Mouse (Mus musculus) ES-E14 (cell line): ENCODE data around the gene Tmem247. TPM values are rescaled to one million over a fixed set of nuclear protein-coding genes. Genes with fewer than 3 reads are reported as not detected.

Experiments
- DNase-seq: peaks from one replicate; pipeline ENCODE4 v3.0.0-alpha.2; 2013; ENCODE audit warnings: low read depth, low spot score
- H3K27ac ChIP-seq: 2 replicates; pipeline ENCODE4 v1.5.1; 2012; ENCODE audit warnings: low read depth, mild to moderate bottlenecking, low read length, moderate library complexity, mixed read lengths; ENCODE audit not compliant: poor library complexity, insufficient read depth, severe bottlenecking
- H3K36me3 ChIP-seq: 2 replicates; pipeline ENCODE4 v1.6.1; 2012; ENCODE audit warnings: mild to moderate bottlenecking, low read length, moderate library complexity, mixed read lengths; ENCODE audit not compliant: control insufficient read depth, poor library complexity, insufficient read depth, severe bottlenecking
- H3K4me1 ChIP-seq, 2 experiments: fragments of 150-350 bp in 1 of 2; sonication (generic) in 1 of 2; 2 replicates each; pipeline ENCODE4 v1.6.1; 2012; ENCODE audit warnings: low read length in 2 of 2, mild to moderate bottlenecking in 1 of 2, mixed read lengths in 1 of 2; ENCODE audit not compliant: control insufficient read depth in 2 of 2, insufficient read depth in 2 of 2, poor library complexity in 1 of 2
- H3K4me3 ChIP-seq, 2 experiments: fragments of 150-350 bp in 1 of 2; sonication (generic) in 1 of 2; 2 replicates each; pipeline ENCODE4 v1.5.1; 2012; ENCODE audit warnings: low read length in 2 of 2, low read depth in 1 of 2, mild to moderate bottlenecking in 1 of 2, mixed read lengths in 1 of 2; ENCODE audit not compliant: insufficient read depth in 1 of 2, poor library complexity in 1 of 2, severe bottlenecking in 1 of 2
- H3K9ac ChIP-seq: 2 replicates; pipeline ENCODE4 v1.6.1; 2012; ENCODE audit warnings: low read depth, mild to moderate bottlenecking, low read length, mixed read lengths; ENCODE audit not compliant: poor library complexity, insufficient read depth, severe bottlenecking
- H3K9me3 ChIP-seq: fragments of 150-350 bp; sonication (generic); 2 replicates; pipeline ENCODE4 v1.6.1; 2012; ENCODE audit warnings: low read depth, mild to moderate bottlenecking, low read length; ENCODE audit not compliant: control insufficient read depth, insufficient read depth
- CHD2 ChIP-seq: IDR thresholded peaks from 2 replicates; pipeline ENCODE4 v1.6.1; 2014; ENCODE audit warnings: mild to moderate bottlenecking, low read depth, low read length, inconsistent platforms
- HCFC1 ChIP-seq: IDR thresholded peaks from 2 replicates; pipeline ENCODE4 v1.6.1; 2012; ENCODE audit warnings: low read length, inconsistent platforms, borderline replicate concordance; ENCODE audit not compliant: insufficient read depth
- MAFK ChIP-seq: IDR thresholded peaks from 2 replicates; pipeline ENCODE4 v1.6.1; 2014; ENCODE audit warnings: mild to moderate bottlenecking, low read depth, low read length, inconsistent platforms; ENCODE audit not compliant: insufficient read depth
- ZC3H11A ChIP-seq: IDR thresholded peaks from 2 replicates; pipeline ENCODE4 v1.6.1; 2012; ENCODE audit warnings: low read depth, mild to moderate bottlenecking, inconsistent platforms, low read length, borderline replicate concordance
- ZNF384 ChIP-seq: IDR thresholded peaks from 2 replicates; pipeline ENCODE4 v1.6.1; 2012; ENCODE audit warnings: low read depth, low read length, inconsistent platforms
- in situ Hi-C, 2 experiments: fragments of 600-800 bp; cut with MboI; formaldehyde crosslinking; loops; one replicate each; pipeline ENCODE4 v1.15.1; 2025; ENCODE audit warnings: low sequenced_read_pairs in 2 of 2, inconsistent platforms in 1 of 2; ENCODE audit not compliant: unreplicated experiment in 2 of 2
- total RNA-seq: library from RNA; depleted of rRNA; stranded (reverse); fragments of 300-350 nt; gene quantifications from 2 replicates; pipeline ENCODE4 v1.2.3, GENCODE M21; 2012

Gene Tmem247
- total RNA-seq, 1 experiment = not detected

GRCm38 (mm10) chr17:86908316-86908715 lies 8.8 kb upstream of the Tmem247 start:
- in situ Hi-C loops = loop anchor here (5.0 to 25.0 kb wide), 3 partner anchors 329 to 426 kb away; no protein-coding TSS in a partner anchor
- H3K9ac ChIP-seq = no peak overlapping the region
- H3K27ac ChIP-seq = no peak overlapping the region
- no peak overlapping the region for H3K4me3 ChIP-seq
- no peak for TF ChIP-seq CHD2
- TF ChIP-seq MAFK = no peak
- TF ChIP-seq ZC3H11A = no peak
- TF ChIP-seq ZNF384 = no peak
- TF ChIP-seq HCFC1 = no peak
- H3K4me1 ChIP-seq = no peaks in the 10 kb centered on the region
- H3K9me3 ChIP-seq = no peaks in the 10 kb centered on the region
- no peaks in the 10 kb centered on the region for H3K36me3 ChIP-seq
- DNase-seq = no peak

- H3K36me3 ChIP-seq = no peaks in the 10 kb centered on the region
- no peaks in the 10 kb centered on the region for H3K9me3 ChIP-seq
- in situ Hi-C loops = loop anchor here (5.0 to 25.0 kb wide), 4 partner anchors 135 to 428 kb away; no protein-coding TSS in a partner anchor
- no peak for DNase-seq
- no peak overlapping the region for H3K4me3 ChIP-seq
- no peak overlapping the region for H3K9ac ChIP-seq
- H3K27ac ChIP-seq = no peak overlapping the region
- no peak for TF ChIP-seq MAFK
- TF ChIP-seq ZC3H11A = 0 out of 2 replicates have a peak, but pooled peaks have one; percentile 39
- no peak for TF ChIP-seq ZNF384
- TF ChIP-seq CHD2 = no peak
- no peak for TF ChIP-seq HCFC1
- H3K4me1 ChIP-seq = no peaks in the 10 kb centered on the region
Observed at GRCm38 (mm10) chr17:86909733-86910495, 7.2 kb upstream of the Tmem247 start.

DNA sequence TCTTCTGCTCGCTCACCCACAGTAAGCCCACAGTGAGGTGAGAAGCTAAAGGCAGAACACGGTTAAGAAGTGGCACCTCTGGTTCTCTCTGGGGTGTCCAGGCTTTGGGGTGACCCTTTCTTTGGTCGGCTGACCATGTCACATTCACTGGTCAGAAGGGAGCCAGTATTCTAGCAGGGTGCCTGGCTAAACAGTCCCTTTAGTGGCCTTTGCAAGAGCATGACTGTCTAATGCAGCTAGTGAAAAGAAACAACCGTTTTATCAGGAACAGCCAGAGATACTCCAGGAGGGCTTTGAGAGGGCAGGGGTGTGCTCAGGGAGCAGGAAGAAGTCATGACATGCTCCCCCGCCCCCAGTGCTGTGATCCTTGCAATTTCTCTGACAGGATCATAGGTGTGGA lies 5.9 kb upstream of the Tmem247 start:
- H3K4me3 ChIP-seq = no peak overlapping the region
- TF ChIP-seq CHD2 (no peak), HCFC1 (no peak), ZC3H11A (no peak), MAFK (no peak), ZNF384 (no peak)
- in situ Hi-C loops = loop anchor here (10.0 to 25.0 kb wide), 2 partner anchors 134 to 326 kb away; no protein-coding TSS in a partner anchor
- H3K4me1 ChIP-seq = no peaks in the 10 kb centered on the region
- no peak overlapping the region for H3K9ac ChIP-seq
- H3K36me3 ChIP-seq = no peaks in the 10 kb centered on the region
- no peak for DNase-seq
- no peaks in the 10 kb centered on the region for H3K9me3 ChIP-seq
- no peak overlapping the region for H3K27ac ChIP-seq

- no peak for DNase-seq
- no peak for TF ChIP-seq MAFK
- TF ChIP-seq ZC3H11A = no peak
- no peak for TF ChIP-seq CHD2
- no peak for TF ChIP-seq HCFC1
- TF ChIP-seq ZNF384 = no peak
- in situ Hi-C loops = loop anchor here (10.0 to 25.0 kb wide), 2 partner anchors 132 to 324 kb away; no protein-coding TSS in a partner anchor
- H3K4me1 ChIP-seq = no peaks in the 10 kb centered on the region
- no peak overlapping the region for H3K9ac ChIP-seq
- no peak overlapping the region for H3K27ac ChIP-seq
- no peaks in the 10 kb centered on the region for H3K9me3 ChIP-seq
- no peaks in the 10 kb centered on the region for H3K36me3 ChIP-seq
- no peak overlapping the region for H3K4me3 ChIP-seq
Observed at GRCm38 (mm10) chr17:86913003-86913607, 4.0 kb upstream of the Tmem247 start.
